Mouse (Mus musculus) MEL (cell line): ENCODE measurements around the gene Plscr5. TPM values are rescaled to one million over a fixed set of nuclear protein-coding genes. Genes with fewer than 3 reads are reported as not detected.

Source experiments
- DNase-seq: peaks from one replicate; pipeline ENCODE4 v3.0.0; 2011; ENCODE audit warnings: low read depth, low spot score
- H3K27ac ChIP-seq: 2 replicates; pipeline ENCODE4 v1.5.1; 2012; ENCODE audit warnings: low read depth, mild to moderate bottlenecking, control low read depth, low read length, moderate library complexity; ENCODE audit not compliant: control insufficient read depth
- H3K27me3 ChIP-seq, 2 experiments: fragments of 150-350 bp in 1 of 2; sonication (generic) in 1 of 2; 2 replicates each; pipeline ENCODE4 v1.6.1; 2012; ENCODE audit warnings: low read length in 2 of 2, mild to moderate bottlenecking in 2 of 2, improper control_type of control experiment in 1 of 2, moderate library complexity in 1 of 2; ENCODE audit not compliant: insufficient read depth in 2 of 2, control insufficient read depth in 1 of 2
- H3K36me3 ChIP-seq, 2 experiments: 2 replicates each; pipeline ENCODE4 v1.6.1; 2012 to 2014; ENCODE audit warnings: low read length in 2 of 2, improper control_type of control experiment in 1 of 2, inconsistent platforms in 1 of 2, mild to moderate bottlenecking in 1 of 2; ENCODE audit not compliant: insufficient read depth in 2 of 2, control insufficient read depth in 1 of 2
- H3K4me1 ChIP-seq, 2 experiments: fragments of 150-350 bp in 1 of 2; sonication (generic) in 1 of 2; 2 replicates each; pipeline ENCODE4 v1.6.1; 2012; ENCODE audit warnings: low read length in 2 of 2, improper control_type of control experiment in 1 of 2, mild to moderate bottlenecking in 1 of 2; ENCODE audit not compliant: insufficient read depth in 2 of 2, control insufficient read depth in 1 of 2
- H3K4me3 ChIP-seq, 2 experiments: fragments of 150-350 bp in 1 of 2; sonication (generic) in 1 of 2; 2 replicates each; pipeline ENCODE4 v1.5.1; 2012; ENCODE audit warnings: low read depth in 2 of 2, low read length in 2 of 2, mild to moderate bottlenecking in 2 of 2, moderate library complexity in 2 of 2, control low read depth in 1 of 2, improper control_type of control experiment in 1 of 2; ENCODE audit not compliant: control insufficient read depth in 1 of 2, insufficient read depth in 1 of 2
- H3K79me2 ChIP-seq: 2 replicates; pipeline ENCODE4 v1.6.1; 2012; ENCODE audit warnings: mild to moderate bottlenecking, low read length, moderate library complexity; ENCODE audit not compliant: control insufficient read depth, poor library complexity, insufficient read depth
- H3K9ac ChIP-seq: 2 replicates; pipeline ENCODE4 v1.6.1; 2012; ENCODE audit warnings: low read depth, mild to moderate bottlenecking, control low read depth, low read length, moderate library complexity; ENCODE audit not compliant: control insufficient read depth, poor library complexity, severe bottlenecking
- H3K9me3 ChIP-seq: fragments of 150-350 bp; sonication (generic); replicated peaks from 2 replicates; pipeline ENCODE4 v1.6.1; 2012; ENCODE audit warnings: mild to moderate bottlenecking, low read length, improper control_type of control experiment, moderate library complexity; ENCODE audit not compliant: insufficient read depth
- BHLHE40 ChIP-seq: IDR thresholded peaks from 2 replicates; pipeline ENCODE4 v1.6.1; 2012; ENCODE audit warnings: low read depth, mild to moderate bottlenecking, inconsistent platforms, low read length, improper control_type of control experiment, borderline replicate concordance
- CHD2 ChIP-seq: IDR thresholded peaks from 2 replicates; pipeline ENCODE4 v1.6.1; 2011; ENCODE audit warnings: low read length, improper control_type of control experiment
- CTCF ChIP-seq, 3 experiments: IDR thresholded peaks in 2 of 3; conservative IDR thresholded peaks in 1 of 3; 2 replicates each; pipeline ENCODE4 v1.5.1; 2011 to 2012; ENCODE audit warnings: low read length in 3 of 3, low read depth in 2 of 3, mild to moderate bottlenecking in 2 of 3, improper control_type of control experiment in 1 of 3, inconsistent platforms in 1 of 3, mixed read lengths in 1 of 3, moderate library complexity in 1 of 3; ENCODE audit not compliant: control insufficient read depth in 1 of 3, insufficient read depth in 1 of 3, poor library complexity in 1 of 3, severe bottlenecking in 1 of 3
- ELF1 ChIP-seq: IDR thresholded peaks from 2 replicates; pipeline ENCODE4 v1.6.1; 2014; ENCODE audit warnings: low read depth, mild to moderate bottlenecking, inconsistent platforms, low read length, improper control_type of control experiment, moderate library complexity
- ETS1 ChIP-seq: IDR thresholded peaks from 2 replicates; pipeline ENCODE4 v1.6.1; 2012; ENCODE audit warnings: low read depth, mild to moderate bottlenecking, inconsistent platforms, low read length, improper control_type of control experiment, moderate library complexity
- GABPA ChIP-seq: IDR thresholded peaks from 2 replicates; pipeline ENCODE4 v1.6.1; 2012; ENCODE audit warnings: low read depth, mild to moderate bottlenecking, inconsistent platforms, low read length, improper control_type of control experiment, moderate library complexity
- HCFC1 ChIP-seq: IDR thresholded peaks from 2 replicates; pipeline ENCODE4 v1.6.1; 2012; ENCODE audit warnings: low read depth, mild to moderate bottlenecking, inconsistent platforms, low read length, improper control_type of control experiment, moderate library complexity
- MAFK ChIP-seq: IDR thresholded peaks from 2 replicates; pipeline ENCODE4 v1.6.1; 2011; ENCODE audit warnings: low read depth, mild to moderate bottlenecking, low read length, improper control_type of control experiment, borderline replicate concordance
- MXI1 ChIP-seq: IDR thresholded peaks from 2 replicates; pipeline ENCODE4 v1.6.1; 2011; ENCODE audit warnings: mild to moderate bottlenecking, low read depth, low read length, improper control_type of control experiment
- POLR2A ChIP-seq, 2 experiments: IDR thresholded peaks; 2 replicates each; pipeline ENCODE4 v1.6.1; 2011 to 2012; ENCODE audit warnings: low read length in 2 of 2, mild to moderate bottlenecking in 2 of 2, control low read depth in 1 of 2, improper control_type of control experiment in 1 of 2, low read depth in 1 of 2, moderate library complexity in 1 of 2; ENCODE audit not compliant: control insufficient read depth in 1 of 2, insufficient read depth in 1 of 2, poor library complexity in 1 of 2
- POLR2AphosphoS5 ChIP-seq: IDR thresholded peaks from 2 replicates; pipeline ENCODE4 v1.6.1; 2012; ENCODE audit warnings: low read depth, borderline replicate concordance, mild to moderate bottlenecking, inconsistent platforms, low read length, moderate library complexity, mixed read lengths
- RAD21 ChIP-seq: IDR thresholded peaks from 2 replicates; pipeline ENCODE4 v1.6.1; 2011; ENCODE audit warnings: mild to moderate bottlenecking, low read depth, low read length, improper control_type of control experiment
- SIN3A ChIP-seq: IDR thresholded peaks from 2 replicates; pipeline ENCODE4 v1.6.1; 2012; ENCODE audit warnings: low read length, improper control_type of control experiment, inconsistent platforms
- SMC3 ChIP-seq: IDR thresholded peaks from 2 replicates; pipeline ENCODE4 v1.6.1; 2011; ENCODE audit warnings: low read depth, low read length, improper control_type of control experiment
- TAL1 ChIP-seq: IDR thresholded peaks from 2 replicates; pipeline ENCODE4 v1.6.1; 2012; ENCODE audit warnings: mild to moderate bottlenecking, inconsistent platforms, low read length, moderate library complexity, mixed read lengths
- ZC3H11A ChIP-seq: IDR thresholded peaks from 2 replicates; pipeline ENCODE4 v1.6.1; 2012; ENCODE audit warnings: low read depth, mild to moderate bottlenecking, inconsistent platforms, low read length, improper control_type of control experiment
- ZNF384 ChIP-seq: IDR thresholded peaks from 2 replicates; pipeline ENCODE4 v1.6.1; 2012; ENCODE audit warnings: low read depth, mild to moderate bottlenecking, inconsistent platforms, low read length, improper control_type of control experiment
- polyA plus RNA-seq, 2 experiments: library from polyadenylated mRNA; stranded (reverse) in 1 of 2; unstranded in 1 of 2; fragments of >175 nt in 1 of 2; fragments of >200 nt in 1 of 2; gene quantifications; 2 replicates each; pipeline versions ENCODE4 v1.2.1 to v1.2.4; 2012; ENCODE audit warnings: low replicate concordance in 2 of 2, low read depth in 1 of 2; ENCODE audit not compliant: insufficient read length in 2 of 2, insufficient read depth in 1 of 2, missing spikeins in 1 of 2
- total RNA-seq: library from RNA; depleted of rRNA; stranded (reverse); fragments of 300-350 nt; gene quantifications from 2 replicates; pipeline ENCODE4 v1.2.3, GENCODE M21; 2012

Gene Plscr5
- total and polyA plus RNA-seq, 3 experiments = not detected

DNA sequence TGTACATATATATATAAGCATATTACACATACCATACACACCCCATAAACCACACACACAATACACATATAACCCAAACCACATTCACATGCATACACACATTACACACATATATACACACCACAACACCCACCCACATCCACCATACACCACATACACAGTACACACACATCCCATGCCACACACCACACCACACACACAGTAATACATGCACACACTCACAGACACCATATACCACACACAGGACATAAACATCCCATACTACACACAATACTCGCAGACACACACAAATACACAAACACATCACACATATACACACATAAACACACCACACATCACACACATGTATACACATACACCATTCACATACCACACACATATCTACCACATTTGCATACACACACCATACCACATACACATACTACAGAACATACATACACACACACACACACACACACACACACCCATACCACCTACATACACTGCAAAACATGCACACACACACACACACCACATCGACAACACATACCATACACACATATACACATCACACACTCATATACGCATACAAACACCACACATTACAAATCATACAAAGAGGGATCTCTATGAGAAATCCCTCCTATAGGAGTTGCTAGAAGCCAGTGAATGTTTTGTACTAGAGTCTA, 19.3 kb upstream of the Plscr5 start:
- H3K9ac ChIP-seq = no peak overlapping the region
- DNase-seq = no peak
- no peaks in the 10 kb centered on the region for H3K9me3 ChIP-seq
- TF ChIP-seq HCFC1 (no peak), POLR2AphosphoS5 (peak; percentile 66; the same call in 1 of the 2 replicates)
- TF ChIP-seq, all 39 proteins: peak for 1
- no peaks in the 10 kb centered on the region for H3K4me1 ChIP-seq
- H3K79me2 ChIP-seq = no peaks in the 10 kb centered on the region
- H3K27me3 ChIP-seq = peaks cover 0 to 1% of the 10 kb centered on the region in 2 experiments; a peak in 2 of 4 replicates
- no peak overlapping the region for H3K4me3 ChIP-seq
- H3K27ac ChIP-seq = no peak overlapping the region
- no peaks in the 10 kb centered on the region for H3K36me3 ChIP-seq

DNA sequence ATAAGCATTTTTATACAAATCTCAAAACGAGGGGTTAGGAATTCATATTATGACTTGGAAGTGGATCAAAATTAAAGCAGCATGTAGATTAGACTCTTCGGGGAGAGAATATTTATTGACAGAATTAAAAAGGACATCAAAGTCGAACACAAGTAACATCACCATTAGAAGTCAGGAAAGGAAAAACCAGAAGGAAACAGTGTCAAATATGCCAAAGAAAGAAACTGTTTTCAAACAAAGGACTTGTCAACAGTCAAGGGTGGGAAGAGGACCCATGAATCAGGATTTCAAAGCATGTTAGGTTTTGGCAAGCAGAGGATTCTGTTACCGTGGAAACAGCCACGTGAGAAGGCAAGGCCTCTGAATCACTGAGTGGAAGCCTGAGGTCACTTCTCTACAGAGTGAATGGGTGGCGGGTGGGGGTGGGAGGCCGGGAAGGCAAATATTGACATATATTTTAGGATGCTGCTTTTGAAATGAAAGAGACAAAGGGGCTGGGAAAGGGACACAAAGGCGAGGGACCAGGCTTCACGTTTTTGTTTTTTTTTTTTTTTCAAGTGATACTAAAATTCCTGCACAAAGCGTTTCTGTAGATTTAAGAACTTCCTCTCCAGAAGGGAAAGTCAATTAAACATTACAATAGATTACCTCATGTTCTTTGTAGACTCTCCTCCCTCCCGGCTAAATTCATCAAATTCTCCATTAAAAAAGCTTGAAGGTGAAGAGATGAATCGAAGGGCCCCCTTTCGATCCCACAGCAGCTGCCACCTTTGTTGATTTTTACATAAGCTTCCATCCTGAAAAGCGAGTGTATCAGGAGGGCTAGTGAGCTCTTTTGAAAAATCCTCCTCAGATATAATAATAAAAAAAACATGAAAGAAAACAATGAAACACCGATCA, 18.3 kb upstream of the Plscr5 start:
- no peak overlapping the region for H3K27ac ChIP-seq
- H3K4me3 ChIP-seq = no peak overlapping the region
- H3K27me3 ChIP-seq = peaks cover 0 to 1% of the 10 kb centered on the region in 2 experiments; a peak in 2 of 4 replicates
- H3K9ac ChIP-seq = no peak overlapping the region
- H3K9me3 ChIP-seq = no peaks in the 10 kb centered on the region
- no peaks in the 10 kb centered on the region for H3K79me2 ChIP-seq
- no peaks in the 10 kb centered on the region for H3K4me1 ChIP-seq
- DNase-seq = no peak
- H3K36me3 ChIP-seq = no peaks in the 10 kb centered on the region
- TF ChIP-seq SMC3 (no peak), ELF1 (no peak), MAFK (no peak), TAL1 (no peak), RAD21 (no peak), CHD2 (no peak), ETS1 (no peak), BHLHE40 (no peak)
- TF ChIP-seq, all 39 proteins: peak for 0

DNA sequence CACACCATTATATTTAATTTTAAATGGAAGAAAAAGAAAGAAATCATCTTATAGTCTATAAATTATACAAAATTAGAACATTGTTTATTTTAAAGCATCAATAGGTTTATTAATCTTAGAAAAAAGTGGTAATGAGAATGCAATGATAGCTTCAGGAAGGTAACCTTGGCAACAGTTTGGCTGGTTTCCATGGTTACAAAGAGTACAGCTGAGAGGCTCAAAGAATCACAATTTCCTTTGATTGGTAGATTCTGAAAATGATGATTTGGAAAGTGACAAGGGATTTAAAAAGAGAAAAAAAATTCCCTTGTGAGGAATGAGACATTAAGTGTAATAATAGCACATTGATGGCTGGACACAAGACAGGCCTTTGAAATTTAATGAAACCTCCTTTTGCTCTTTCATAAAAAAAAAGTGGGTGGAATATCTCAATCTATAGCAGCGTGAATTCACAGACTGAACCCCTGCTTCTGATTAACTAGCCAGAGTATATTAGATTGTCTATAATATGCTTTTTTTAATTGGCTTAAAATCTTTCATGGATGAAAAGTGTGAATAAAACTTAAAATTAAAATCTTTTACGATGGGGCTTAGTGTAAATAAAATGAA, 13.8 kb upstream of the Plscr5 start:
- no peak overlapping the region for H3K27ac ChIP-seq
- no peaks in the 10 kb centered on the region for H3K79me2 ChIP-seq
- H3K4me1 ChIP-seq = no peaks in the 10 kb centered on the region
- H3K27me3 ChIP-seq = no peaks in the 10 kb centered on the region
- no peak overlapping the region for H3K9ac ChIP-seq
- DNase-seq = no peak
- H3K36me3 ChIP-seq = no peaks in the 10 kb centered on the region
- no peak overlapping the region for H3K4me3 ChIP-seq
- no peaks in the 10 kb centered on the region for H3K9me3 ChIP-seq
- no peak for TF ChIP-seq BHLHE40
- no peak for TF ChIP-seq ZC3H11A
- no peak for TF ChIP-seq TAL1
- TF ChIP-seq SIN3A = no peak
- TF ChIP-seq GABPA = no peak
- no peak for TF ChIP-seq POLR2A (IDR thresholded peaks at IDR 0.05; ENCODE audit: control insufficient read depth in 1 of 2, insufficient read depth in 1 of 2, low read depth in 1 of 2, low read length in 2 of 2, poor library complexity in 1 of 2)
- TF ChIP-seq CTCF (IDR thresholded peaks at IDR 0.05 in 2 of 3, conservative IDR thresholded peaks at IDR 0.05 in 1 of 3; ENCODE audit: control insufficient read depth in 1 of 3, insufficient read depth in 1 of 3, low read depth in 2 of 3, low read length in 3 of 3, poor library complexity in 1 of 3, severe bottlenecking in 1 of 3) = no peak
- TF ChIP-seq MXI1 = no peak
- no peak for TF ChIP-seq ZNF384
